Mouse (Mus musculus) liver, embryonic 13.5 days (tissue): Measurements from ENCODE around the gene Fiz1. TPM values are rescaled to one million over a fixed set of nuclear protein-coding genes. Genes with fewer than 3 reads are reported as not detected.

ENCODE experiments used
- ATAC-seq: fragments of 200-750 bp; cut with Nextera tagmentation; 2 replicates; pipeline ENCODE4 v1.8.0; 2017; ENCODE audit warnings: low read depth, mild to moderate bottlenecking, moderate number of reproducible peaks, moderate library complexity
- DNase-seq: peaks from one replicate; pipeline ENCODE4 v3.0.0; 2022
- H3K27ac ChIP-seq: fragments of 300-500 bp; sonication (generic); 2 replicates; pipeline ENCODE4 v1.5.1; 2015; ENCODE audit warnings: moderate library complexity, mild to moderate bottlenecking, inconsistent platforms
- H3K27me3 ChIP-seq: fragments of 300-500 bp; sonication (generic); 2 replicates; pipeline ENCODE4 v1.6.1; 2015; ENCODE audit warnings: mild to moderate bottlenecking, inconsistent platforms
- H3K36me3 ChIP-seq: fragments of 300-500 bp; sonication (generic); 2 replicates; pipeline ENCODE4 v1.6.1; 2015; ENCODE audit warnings: mild to moderate bottlenecking, inconsistent platforms
- H3K4me1 ChIP-seq: fragments of 300-500 bp; sonication (generic); replicated peaks from 2 replicates; pipeline ENCODE4 v1.6.1; 2015; ENCODE audit warnings: inconsistent platforms
- H3K4me2 ChIP-seq: fragments of 300-500 bp; sonication (generic); 2 replicates; pipeline ENCODE4 v1.6.1; 2015; ENCODE audit warnings: inconsistent platforms, mild to moderate bottlenecking, moderate library complexity
- H3K4me3 ChIP-seq: fragments of 300-500 bp; sonication (generic); replicated peaks from 2 replicates; pipeline ENCODE4 v1.5.1; 2015; ENCODE audit warnings: mild to moderate bottlenecking, inconsistent platforms
- H3K9ac ChIP-seq: fragments of 300-500 bp; sonication (generic); 2 replicates; pipeline ENCODE4 v1.6.1; 2015; ENCODE audit warnings: mild to moderate bottlenecking, inconsistent platforms
- H3K9me3 ChIP-seq: fragments of 300-500 bp; sonication (generic); replicated peaks from 2 replicates; pipeline ENCODE4 v1.6.1; 2016; ENCODE audit warnings: inconsistent platforms
- WGBS: fragments of 180-500 bp; shearing (Covaris S2); methylation state at CpG from one replicate; pipeline ENCODE4 v1.1.7; 2015; ENCODE audit not compliant: insufficient replicate concordance; 5-methylcytosine and 5-hydroxymethylcytosine counted together
- polyA plus RNA-seq: library from polyadenylated mRNA; unstranded; fragments of >200 nt; fragmentation: Nextera tagmentation; extraction: Ambion mirVana; gene quantifications from 2 replicates; pipeline ENCODE4 v1.2.1, GENCODE M21; 2015

Fiz1 gene
- polyA plus RNA-seq, 1 experiment from 2014 or later = 15.8 TPM

GRCm38 (mm10) chr7:4964988-4965387 is 49.5 kb downstream of the Fiz1 start:
- no peak for DNase-seq
- H3K36me3 ChIP-seq = no peaks in the 10 kb centered on the region
- 63% methylated on average over 5 of the region's 5 CpGs for WGBS
- no peaks in the 10 kb centered on the region for H3K27me3 ChIP-seq
- H3K4me2 ChIP-seq = no peak overlapping the region
- H3K27ac ChIP-seq = no peak overlapping the region
- no peak for ATAC-seq
- no peak overlapping the region for H3K4me3 ChIP-seq
- H3K9me3 ChIP-seq = no peaks in the 10 kb centered on the region
- H3K4me1 ChIP-seq = no peaks in the 10 kb centered on the region
- H3K9ac ChIP-seq = no peak overlapping the region

- 4% methylated on average over 10 of the region's 10 CpGs for WGBS
- Histone ChIP-seq H3K4me1 (no peaks in the 10 kb centered on the region), H3K27ac (no peak within 1 kb of the TSS), H3K4me3 (no peak within 1 kb of the TSS), H3K9ac (no peak within 1 kb of the TSS), H3K27me3 (no peaks in the 10 kb centered on the region), H3K9me3 (no peaks in the 10 kb centered on the region), H3K4me2 (0 out of 2 replicates have a peak within 1 kb of the TSS, but pooled peaks have one; percentile 21), H3K36me3 (no peaks in the 10 kb centered on the region)
- peak; percentile 78 for ATAC-seq
- peak; percentile 51 for DNase-seq
Measured at GRCm38 (mm10) chr7:4964272-4964671, 50.2 kb downstream of the Fiz1 start, which contains the start of gene Sbk2. Sbk2 (minus strand) TSS chr7:4964406.

DNA sequence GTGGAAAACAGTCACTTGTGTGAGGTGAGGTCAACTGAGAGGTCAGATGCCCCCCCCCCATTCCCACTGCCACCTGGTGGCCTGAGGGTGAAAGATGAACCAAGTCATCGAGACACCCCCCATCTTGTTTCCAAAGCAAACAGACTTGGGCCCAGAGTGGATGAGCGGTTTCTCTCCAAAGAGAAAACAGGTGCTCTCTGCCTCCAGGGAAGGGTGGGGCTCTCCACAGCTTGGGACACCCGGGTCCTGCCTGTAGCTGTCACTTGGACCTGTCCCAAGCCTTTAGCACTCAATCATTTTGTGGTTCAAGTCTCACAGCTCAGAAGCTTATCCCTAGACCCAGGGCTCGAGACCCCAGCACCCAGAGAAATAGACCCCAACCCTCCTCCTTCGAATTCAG is 51.0 kb downstream of the Fiz1 start:
- no peaks in the 10 kb centered on the region for H3K4me1 ChIP-seq
- no peak overlapping the region for H3K27ac ChIP-seq
- no peak for ATAC-seq

GRCm38 (mm10) chr7:4957361-4957760 is 57.1 kb downstream of the Fiz1 start:
- WGBS = 80% methylated on average over 10 of the region's 10 CpGs
- ATAC-seq = no peak

More for the DNA sequence above, 51.0 kb downstream of the Fiz1 start:
- Histone ChIP-seq H3K4me3 (no peak overlapping the region), H3K27me3 (no peaks in the 10 kb centered on the region), H3K36me3 (no peaks in the 10 kb centered on the region), H3K9me3 (no peaks in the 10 kb centered on the region), H3K9ac (no peak overlapping the region), H3K4me2 (no peak overlapping the region)
- no peak for DNase-seq
- WGBS = 50% methylated on average over 5 of the region's 5 CpGs

More at GRCm38 (mm10) chr7:4957361-4957760, 57.1 kb downstream of the Fiz1 start:
- no peak overlapping the region for H3K27ac ChIP-seq
- H3K27me3 ChIP-seq = no peaks in the 10 kb centered on the region
- no peak overlapping the region for H3K4me3 ChIP-seq
- no peaks in the 10 kb centered on the region for H3K4me1 ChIP-seq
- no peaks in the 10 kb centered on the region for H3K36me3 ChIP-seq
- H3K9me3 ChIP-seq = no peaks in the 10 kb centered on the region
- H3K4me2 ChIP-seq = no peak overlapping the region
- no peak overlapping the region for H3K9ac ChIP-seq
- no peak for DNase-seq

Other genes starting within 250 kb of the Fiz1 start
- gene Fam71e2, start 243.4 kb downstream of the Fiz1 start, polyA plus RNA-seq = not detected in 2 replicates
- 0.05 TPM in 1 of 2 replicates, not detected in the other for gene Il11, start 231.8 kb downstream of the Fiz1 start, polyA plus RNA-seq
- 0.44 TPM in 1 of 2 replicates, not detected in the other for gene Tmem190, start 231.8 kb downstream of the Fiz1 start, polyA plus RNA-seq
- gene Tmem238, start 225.0 kb downstream of the Fiz1 start, polyA plus RNA-seq = 13.7 and 14.6 TPM in 2 replicates
- 242 and 279 TPM in 2 replicates for gene Rpl28, start 221.8 kb downstream of the Fiz1 start, polyA plus RNA-seq
- 282 and 292 TPM in 2 replicates for gene Ube2s, start 202.1 kb downstream of the Fiz1 start, polyA plus RNA-seq
- gene Shisa7, start 170.0 kb downstream of the Fiz1 start, polyA plus RNA-seq = not detected in 2 replicates
- 3.1 and 3.8 TPM in 2 replicates for gene Isoc2b, start 144.4 kb downstream of the Fiz1 start, polyA plus RNA-seq
- 0.45 and 0.52 TPM in 2 replicates for gene Isoc2a, start 137.5 kb downstream of the Fiz1 start, polyA plus RNA-seq
- gene Gm36210, start 108.2 kb downstream of the Fiz1 start, polyA plus RNA-seq = 0.07 TPM in 1 of 2 replicates, not detected in the other
- gene Zfp628, start 99.5 kb downstream of the Fiz1 start, polyA plus RNA-seq = 1.4 and 1.6 TPM in 2 replicates
- 0.57 and 0.67 TPM in 2 replicates for gene Nat14, start 92.7 kb downstream of the Fiz1 start, polyA plus RNA-seq
- 0.03 and 0.09 TPM in 2 replicates for gene Ssc5d, start 88.9 kb downstream of the Fiz1 start, polyA plus RNA-seq
- gene Sbk2, start 50.3 kb downstream of the Fiz1 start, polyA plus RNA-seq = not detected in 2 replicates
- not detected in 2 replicates for gene Sbk3, start 43.5 kb downstream of the Fiz1 start, polyA plus RNA-seq
- gene Zfp579, start 18.5 kb downstream of the Fiz1 start, polyA plus RNA-seq = 4.0 TPM in 2 replicates
- gene Zfp524, start 282 bp downstream of the Fiz1 start, polyA plus RNA-seq = 9.8 and 10.0 TPM in 2 replicates
- gene Gm44973, start 799 bp upstream of the Fiz1 start, polyA plus RNA-seq = 1.1 and 1.5 TPM in 2 replicates
- gene Zfp865, start 5.7 kb upstream of the Fiz1 start, polyA plus RNA-seq = 1.4 TPM in 2 replicates
- gene Ccdc106, start 5.9 kb upstream of the Fiz1 start, polyA plus RNA-seq = 0.84 and 1.4 TPM in 2 replicates
- 0.09 TPM in 1 of 2 replicates, not detected in the other for gene 4632433K11Rik, start 19.4 kb upstream of the Fiz1 start, polyA plus RNA-seq
- gene Zfp784, start 23.7 kb upstream of the Fiz1 start, polyA plus RNA-seq = 0.93 and 1.4 TPM in 2 replicates
- 2.2 and 2.7 TPM in 2 replicates for gene Zfp580, start 36.8 kb upstream of the Fiz1 start, polyA plus RNA-seq
- gene U2af2, start 47.4 kb upstream of the Fiz1 start, polyA plus RNA-seq = 79.1 and 83.0 TPM in 2 replicates
- gene Epn1, start 65.5 kb upstream of the Fiz1 start, polyA plus RNA-seq = 45.6 and 48.2 TPM in 2 replicates
- not detected in 2 replicates for gene Rfpl4, start 102.3 kb upstream of the Fiz1 start, polyA plus RNA-seq
- 0.19 and 0.24 TPM in 2 replicates for gene Rasl2-9, start 111.3 kb upstream of the Fiz1 start, polyA plus RNA-seq
- not detected in 2 replicates for gene Vmn1r55, start 135.0 kb upstream of the Fiz1 start, polyA plus RNA-seq
- gene Vmn1r56, start 182.1 kb upstream of the Fiz1 start, polyA plus RNA-seq = not detected in 2 replicates
- gene Vmn1r57, start 203.8 kb upstream of the Fiz1 start, polyA plus RNA-seq = not detected in 2 replicates